Mouse (Mus musculus): ENCODE measurements at regions not wholly inside any gene's neighbourhood (a gene's known extent, or its start where the extent isn't known, plus 50 kb on each side); places are given as distances from the start of the nearest gene placed in this dataset.

DNA sequence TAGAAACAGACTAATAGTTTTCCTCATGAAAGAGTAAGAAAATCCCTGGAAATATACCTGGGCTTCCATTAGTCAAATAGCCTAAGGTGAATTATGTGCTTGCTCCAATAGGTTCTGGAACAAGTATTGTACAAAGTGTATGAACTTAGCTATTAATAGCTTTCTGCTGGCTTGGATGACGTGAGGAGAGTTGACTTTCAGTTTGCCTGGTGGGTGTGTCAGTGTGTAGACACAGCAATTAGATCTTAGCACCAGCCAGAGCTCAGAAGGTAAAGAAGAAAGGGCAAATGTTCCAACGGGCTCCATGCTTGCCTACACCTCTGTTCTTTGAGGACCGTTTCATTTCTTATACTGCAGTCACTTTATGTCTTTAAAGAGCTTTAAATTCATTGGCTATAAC lies 654.8 kb upstream of the Mef2c start:
- no peak for DNase-seq (ENCODE audit: low spot score in 2 of 2)
- TF ChIP-seq CTCF (conservative IDR thresholded peaks at IDR 0.05), result no peak
- H3K4me3 ChIP-seq, result no peak overlapping the region
- no peak overlapping the region for H3K27ac ChIP-seq

DNA sequence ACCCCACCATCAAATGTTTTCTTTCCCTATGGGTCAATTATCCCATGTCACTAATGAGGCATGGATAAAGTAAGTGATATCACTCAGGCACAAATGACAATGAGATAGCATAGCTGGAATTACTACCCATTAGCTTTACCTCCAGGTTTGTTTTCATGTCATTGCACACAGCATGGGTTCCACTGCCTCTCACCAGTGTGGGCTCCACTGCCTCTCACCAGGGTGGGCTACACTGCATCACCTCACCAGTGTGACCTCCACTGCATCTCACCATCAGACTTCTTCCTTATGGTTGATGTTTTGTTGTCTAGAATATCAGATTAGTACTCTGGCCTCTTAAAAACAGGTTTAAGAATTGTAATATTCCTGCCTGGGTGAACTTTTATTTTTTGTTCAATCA lies 634.0 kb upstream of the Mef2c start:
- DNase-seq (ENCODE audit: low spot score in 2 of 2), result no peak
- no peak overlapping the region for H3K27ac ChIP-seq
- no peak for TF ChIP-seq CTCF (conservative IDR thresholded peaks at IDR 0.05)
- H3K4me3 ChIP-seq, result no peak overlapping the region

DNA sequence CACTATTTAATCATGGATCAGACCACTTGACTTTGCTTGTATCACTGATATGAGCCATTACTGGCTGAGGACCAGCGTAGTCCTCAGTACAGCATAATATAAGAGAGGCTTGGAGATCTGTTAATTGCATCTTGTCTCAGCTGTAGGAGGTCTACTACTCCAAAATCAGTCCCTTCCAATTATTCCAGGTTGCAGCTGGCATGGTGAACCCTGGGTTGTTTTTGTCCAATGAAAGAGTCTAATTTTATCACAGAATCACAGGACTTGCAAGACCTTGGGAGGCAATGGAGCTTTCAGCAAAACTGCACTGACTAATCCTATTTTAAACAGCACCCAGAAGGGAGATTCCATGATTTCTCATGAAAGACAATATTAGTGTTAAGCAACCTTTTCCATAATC lies 629.7 kb upstream of the Mef2c start:
- TF ChIP-seq CTCF (conservative IDR thresholded peaks at IDR 0.05), result no peak

DNA sequence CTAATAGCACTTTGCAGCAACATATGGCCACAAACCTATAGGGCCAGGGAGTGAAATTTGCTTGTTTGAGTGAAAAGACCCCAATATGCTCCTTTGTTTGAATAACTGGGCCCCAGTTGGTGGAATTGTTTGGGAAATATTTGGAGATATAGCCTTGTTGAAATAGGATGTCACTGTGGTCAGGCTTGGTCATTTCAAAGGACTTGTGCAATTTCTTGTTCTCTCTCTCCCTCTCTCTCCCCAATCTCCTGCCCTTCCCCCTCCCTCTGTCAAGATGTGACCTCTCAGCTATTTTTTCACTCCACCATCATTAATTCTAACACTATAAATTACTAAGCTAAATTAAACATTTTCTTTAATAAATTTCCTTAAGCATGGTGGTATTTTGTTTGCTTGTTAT lies 620.5 kb upstream of the Mef2c start:
- Histone ChIP-seq H3K4me3 (no peak overlapping the region), H3K27ac (no peak overlapping the region)
- DNase-seq (ENCODE audit: low spot score in 2 of 2), result no peak
- TF ChIP-seq CTCF (conservative IDR thresholded peaks at IDR 0.05), result no peak

More for the DNA sequence above, 629.7 kb upstream of the Mef2c start:
- Histone ChIP-seq H3K27ac (no peak overlapping the region), H3K4me3 (no peak overlapping the region)
- no peak for DNase-seq (ENCODE audit: low spot score in 2 of 2)

DNA sequence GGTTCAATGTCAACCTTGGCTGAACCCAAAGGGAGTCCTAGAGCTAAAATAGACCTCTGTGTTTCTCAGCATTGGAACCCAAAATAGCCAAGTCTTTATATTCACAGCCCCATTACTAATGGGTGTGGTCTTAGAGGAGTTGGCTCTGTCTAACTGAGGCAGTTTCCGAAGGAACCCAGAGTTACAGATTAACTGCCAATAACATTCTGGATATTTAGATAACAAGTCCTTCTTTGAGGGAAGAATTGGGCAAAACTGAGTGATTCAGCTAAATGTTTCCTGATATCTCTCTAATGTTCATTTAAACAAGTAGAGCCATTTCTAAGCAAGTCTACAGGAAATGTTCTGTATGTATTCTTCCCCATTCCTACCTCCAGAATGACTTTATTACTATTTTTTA lies 615.1 kb upstream of the Mef2c start:
- H3K4me3 ChIP-seq, result no peak overlapping the region
- TF ChIP-seq CTCF (conservative IDR thresholded peaks at IDR 0.05), result no peak
- H3K27ac ChIP-seq, result no peak overlapping the region
- no peak for DNase-seq (ENCODE audit: low spot score in 2 of 2)

DNA sequence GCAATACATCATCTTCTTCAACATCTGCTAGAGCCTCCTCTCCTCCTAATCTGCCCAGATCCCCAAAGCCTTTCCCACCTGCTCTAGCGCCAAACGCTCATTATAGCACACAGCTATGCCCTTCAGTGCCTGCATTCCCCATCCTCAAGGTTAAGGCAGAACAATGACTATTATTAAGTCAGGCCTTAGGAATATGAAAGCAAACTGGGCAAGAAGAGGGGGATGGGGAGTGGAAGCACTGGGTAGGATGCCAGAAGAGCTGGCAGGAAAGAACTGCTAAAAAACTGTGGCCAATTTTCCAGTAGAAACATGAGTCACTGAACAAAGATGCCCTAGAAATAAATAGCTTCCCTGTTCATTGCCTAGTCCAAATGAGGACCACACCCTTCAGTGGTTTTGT lies 611.1 kb upstream of the Mef2c start:
- no peak for TF ChIP-seq CTCF (conservative IDR thresholded peaks at IDR 0.05)
- Histone ChIP-seq H3K4me3 (no peak overlapping the region), H3K27ac (no peak overlapping the region)
- DNase-seq (ENCODE audit: low spot score in 2 of 2), result peak in 1 of 2 experiments; percentile 8

GRCm38 (mm10) chr13:82899686-82900085 lies 604.1 kb upstream of the Mef2c start:
- TF ChIP-seq CTCF (conservative IDR thresholded peaks at IDR 0.05), result no peak
- no peak for DNase-seq (ENCODE audit: low spot score in 2 of 2)
- no peak overlapping the region for H3K27ac ChIP-seq
- no peak overlapping the region for H3K4me3 ChIP-seq

GRCm38 (mm10) chr13:82902160-82902559 lies 601.7 kb upstream of the Mef2c start:
- H3K27ac ChIP-seq, result no peak overlapping the region
- H3K4me3 ChIP-seq, result no peak overlapping the region
- no peak for DNase-seq (ENCODE audit: low spot score in 2 of 2)
- no peak for TF ChIP-seq CTCF (conservative IDR thresholded peaks at IDR 0.05)

- H3K4me3 ChIP-seq, result no peak overlapping the region
- DNase-seq (ENCODE audit: low spot score in 2 of 2), result no peak
- H3K27ac ChIP-seq, result no peak overlapping the region
- TF ChIP-seq CTCF (conservative IDR thresholded peaks at IDR 0.05), result no peak
Measured at GRCm38 (mm10) chr13:82903637-82904036, 600.2 kb upstream of the Mef2c start.

GRCm38 (mm10) chr13:82907689-82908088 lies 596.1 kb upstream of the Mef2c start:
- no peak for TF ChIP-seq CTCF (conservative IDR thresholded peaks at IDR 0.05)
- no peak overlapping the region for H3K4me3 ChIP-seq
- H3K27ac ChIP-seq, result no peak overlapping the region
- no peak for DNase-seq (ENCODE audit: low spot score in 2 of 2)

- no peak for TF ChIP-seq CTCF (conservative IDR thresholded peaks at IDR 0.05)
- Histone ChIP-seq H3K4me3 (no peak overlapping the region), H3K27ac (no peak overlapping the region)
- DNase-seq (ENCODE audit: low spot score in 2 of 2), result no peak
Measured at GRCm38 (mm10) chr13:82909151-82909550, 594.7 kb upstream of the Mef2c start.

- Histone ChIP-seq H3K27ac (no peak overlapping the region), H3K4me3 (no peak overlapping the region)
- DNase-seq (ENCODE audit: low spot score in 2 of 2), result no peak
- TF ChIP-seq CTCF (conservative IDR thresholded peaks at IDR 0.05), result no peak
Measured at GRCm38 (mm10) chr13:82912859-82913258, 591.0 kb upstream of the Mef2c start.

GRCm38 (mm10) chr13:82915194-82915593 lies 588.6 kb upstream of the Mef2c start:
- no peak overlapping the region for H3K4me3 ChIP-seq
- TF ChIP-seq CTCF (conservative IDR thresholded peaks at IDR 0.05), result no peak
- H3K27ac ChIP-seq, result no peak overlapping the region
- no peak for DNase-seq (ENCODE audit: low spot score in 2 of 2)

DNA sequence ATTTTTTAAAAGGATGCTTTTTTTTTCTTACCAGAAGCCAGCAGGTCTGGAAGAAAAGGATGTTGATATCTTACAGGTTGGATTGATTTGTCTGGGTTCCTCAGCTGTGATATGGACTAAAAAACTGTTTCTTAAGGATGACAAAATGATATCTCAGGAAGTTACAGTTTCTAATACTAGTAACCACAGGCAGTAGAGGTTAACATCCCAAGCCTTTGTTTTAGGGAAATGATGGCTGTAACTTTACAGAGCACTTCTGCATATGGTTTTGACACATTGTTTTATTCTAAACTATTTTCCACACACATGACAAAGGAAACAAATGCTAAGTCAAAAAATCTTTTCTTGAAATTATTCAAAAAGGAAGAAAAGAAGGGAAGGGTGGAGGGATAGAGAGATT lies 573.8 kb upstream of the Mef2c start:
- DNase-seq (ENCODE audit: low spot score in 2 of 2), result no peak
- TF ChIP-seq CTCF (conservative IDR thresholded peaks at IDR 0.05), result no peak
- H3K4me3 ChIP-seq, result no peak overlapping the region
- no peak overlapping the region for H3K27ac ChIP-seq

GRCm38 (mm10) chr13:82937856-82938255 lies 566.0 kb upstream of the Mef2c start:
- Histone ChIP-seq H3K27ac (no peak overlapping the region), H3K4me3 (no peak overlapping the region)
- peak in 1 of 2 experiments; percentile 1 for DNase-seq (ENCODE audit: low spot score in 2 of 2)
- TF ChIP-seq CTCF (conservative IDR thresholded peaks at IDR 0.05), result no peak
